Mouse (Mus musculus): ENCODE measurements around the gene Abca2. TPM values are rescaled to one million over a fixed set of nuclear protein-coding genes. Genes with fewer than 3 reads are reported as not detected.

Abca2 gene
- polyA plus RNA-seq (2016; fragmentation: Nextera tagmentation; extraction: Ambion mirVana): 8.8 and 9.0 TPM in 2 replicates

DNA sequence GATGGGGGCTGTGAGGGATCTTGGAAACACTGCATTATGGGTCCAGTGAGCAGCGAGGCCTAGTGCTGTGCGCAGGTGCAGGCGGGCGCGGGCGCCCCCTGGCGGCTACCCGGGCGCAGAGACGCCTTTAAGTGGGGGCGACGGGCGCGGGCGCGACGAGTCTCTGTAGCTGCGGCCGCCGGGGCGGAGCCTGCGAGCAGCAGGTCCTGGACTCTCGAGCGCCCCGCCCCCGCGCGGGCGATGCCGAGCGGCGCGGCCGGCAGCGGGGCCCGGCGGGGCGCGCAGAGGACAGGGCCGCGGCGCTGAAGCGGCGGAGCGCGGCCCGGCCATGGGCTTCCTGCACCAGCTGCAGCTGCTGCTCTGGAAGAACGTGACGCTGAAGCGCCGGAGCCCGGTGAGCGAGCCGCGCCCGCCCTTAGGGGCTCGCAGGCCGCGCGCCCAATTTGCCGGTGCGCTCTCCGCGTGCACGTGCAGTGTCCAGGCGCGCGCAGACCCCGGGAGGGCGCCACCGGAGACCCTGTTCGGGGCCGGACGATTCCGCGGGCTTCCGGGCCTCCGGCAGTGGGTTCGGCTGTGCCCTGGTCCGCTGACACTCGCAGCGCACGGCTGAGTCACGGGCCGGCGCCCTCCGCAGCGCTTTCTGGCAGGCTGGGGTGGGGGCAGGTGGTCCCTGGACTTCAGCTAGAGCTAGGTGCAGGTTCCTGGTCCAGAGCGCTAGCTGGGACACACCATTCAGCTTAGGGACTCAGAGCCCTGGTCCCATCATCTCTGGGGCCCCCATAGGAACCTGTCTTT lies at the start of gene Abca2:
Gene Abca2, plus strand, starts transcription at position 262 of the 795 bp plus-strand sequence.
- H3K27ac ChIP-seq: peak within 1 kb of the TSS; percentile 92
- H3K9me3 ChIP-seq: no peaks in the 10 kb centered on the region
- peak within 1 kb of the TSS; percentile 83 for H3K4me3 ChIP-seq
- H3K4me1 ChIP-seq: peaks cover 47% of the 10 kb centered on the region
- WGBS: under 1% methylated on average over 89 of the region's 89 CpGs
- DNase-seq (ENCODE audit: extremely low spot score, low spot score): peak; percentile 91
- peaks cover 55% of the 10 kb centered on the region for H3K27me3 ChIP-seq (ENCODE audit: poor library complexity, severe bottlenecking)
- no peaks in the 10 kb centered on the region; the same call in 1 of the 2 replicates for H3K36me3 ChIP-seq (replicated peaks)

DNA sequence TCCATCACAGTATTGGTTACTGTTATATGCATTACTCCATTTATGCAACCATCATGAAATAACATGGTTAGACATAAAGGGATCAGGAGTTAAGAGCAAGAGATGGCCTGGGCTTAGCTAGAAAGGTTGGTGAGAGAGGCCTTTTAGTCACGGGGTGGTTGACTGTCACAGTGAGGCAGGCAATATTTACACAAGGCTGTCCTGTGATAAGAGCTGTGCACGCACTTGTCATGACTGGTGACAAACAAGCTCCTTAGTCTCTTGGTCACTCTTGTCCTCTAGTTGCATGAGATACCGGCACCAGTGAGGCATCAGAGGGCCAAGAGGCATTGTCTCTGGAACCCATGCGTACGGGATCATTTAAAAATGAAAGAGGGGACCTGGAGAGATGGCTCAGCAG lies 44.0 kb upstream of the Abca2 start:
- Histone ChIP-seq H3K27ac (no peak overlapping the region), H3K4me3 (no peak overlapping the region), H3K4me1 (no peaks in the 10 kb centered on the region), H3K9me3 (no peaks in the 10 kb centered on the region), H3K36me3 (replicated peaks) (no peaks in the 10 kb centered on the region), H3K27me3 (ENCODE audit: poor library complexity, severe bottlenecking) (no peaks in the 10 kb centered on the region)
- 83% methylated on average over 5 of the region's 5 CpGs for WGBS
- DNase-seq (ENCODE audit: extremely low spot score, low spot score): no peak

DNA sequence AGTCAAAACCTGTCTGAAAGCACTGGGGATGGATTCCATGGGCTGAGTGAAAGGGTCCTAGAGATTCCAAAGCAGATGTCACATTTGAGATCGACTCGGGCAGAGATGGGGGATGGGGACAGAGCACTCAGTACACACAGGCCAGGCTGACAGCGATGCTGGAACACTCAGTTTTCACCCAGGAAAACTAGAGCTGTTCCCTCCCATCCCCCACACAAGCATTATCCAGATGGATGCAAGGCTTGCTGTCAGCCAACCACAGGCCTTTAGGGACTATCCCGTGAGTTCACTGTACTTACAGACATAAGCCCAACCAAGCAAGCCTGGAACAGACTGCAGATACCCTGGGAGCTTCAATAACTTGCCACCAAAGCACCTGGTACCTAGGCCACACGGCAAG lies 37.2 kb upstream of the Abca2 start:
- no peaks in the 10 kb centered on the region for H3K9me3 ChIP-seq
- H3K36me3 ChIP-seq (replicated peaks): no peaks in the 10 kb centered on the region
- peaks cover 22% of the 10 kb centered on the region for H3K4me1 ChIP-seq
- no peak for DNase-seq (ENCODE audit: extremely low spot score, low spot score)
- no peak overlapping the region for H3K4me3 ChIP-seq
- WGBS: 80% methylated on average over 5 of the region's 5 CpGs
- peaks cover 30% of the 10 kb centered on the region for H3K27me3 ChIP-seq (ENCODE audit: poor library complexity, severe bottlenecking)
- H3K27ac ChIP-seq: no peak overlapping the region

GRCm38 (mm10) chr2:25394281-25395221 lies 34.0 kb upstream of the Abca2 start:
- DNase-seq (ENCODE audit: extremely low spot score, low spot score): no peak
- H3K27me3 ChIP-seq (ENCODE audit: poor library complexity, severe bottlenecking): peaks cover 63% of the 10 kb centered on the region
- WGBS: 35% methylated on average over 3 of the region's 3 CpGs

GRCm38 (mm10) chr2:25395721-25396596 lies 32.5 kb upstream of the Abca2 start, which contains the start of gene Entpd2:
Gene Entpd2, plus strand, starts transcription at chr2:25395874.
- H3K9me3 ChIP-seq: no peaks in the 10 kb centered on the region
- H3K36me3 ChIP-seq (replicated peaks): no peaks in the 10 kb centered on the region
- no peak within 1 kb of the TSS for H3K27ac ChIP-seq
- peaks cover 31% of the 10 kb centered on the region for H3K4me1 ChIP-seq
- DNase-seq (ENCODE audit: extremely low spot score, low spot score): no peak
- peak within 1 kb of the TSS; percentile 52 for H3K4me3 ChIP-seq
- peaks cover 77% of the 10 kb centered on the region for H3K27me3 ChIP-seq (ENCODE audit: poor library complexity, severe bottlenecking)
- under 1% methylated on average over 57 of the region's 57 CpGs for WGBS

More at GRCm38 (mm10) chr2:25394281-25395221, 34.0 kb upstream of the Abca2 start:
- Histone ChIP-seq H3K27ac (no peak overlapping the region), H3K36me3 (replicated peaks) (no peaks in the 10 kb centered on the region), H3K9me3 (no peaks in the 10 kb centered on the region), H3K4me1 (peaks cover 26% of the 10 kb centered on the region), H3K4me3 (0 out of 2 replicates have a peak overlapping the region, but pooled peaks have one; percentile 2)

DNA sequence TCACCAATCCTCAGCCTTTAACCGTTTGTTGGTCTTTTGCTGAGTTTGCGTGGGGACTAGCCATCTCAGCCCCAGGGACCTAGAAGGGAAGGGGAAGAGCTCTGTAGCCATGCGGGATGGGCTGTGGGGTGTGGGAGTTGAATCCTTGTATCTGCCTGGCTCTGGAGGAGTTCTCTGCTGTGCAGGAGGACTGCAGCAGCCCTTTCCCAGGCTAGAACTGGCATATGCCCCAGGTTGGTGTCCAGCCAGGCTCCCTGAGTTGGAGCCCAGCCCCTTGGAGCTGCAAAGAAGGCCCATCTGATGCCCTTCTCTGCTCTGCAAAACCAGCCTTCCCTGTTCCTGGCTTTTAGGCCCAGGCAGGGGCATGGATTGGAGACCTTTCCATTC lies 31.9 kb upstream of the Abca2 start:
- 34% methylated on average over 3 of the region's 3 CpGs for WGBS
- Histone ChIP-seq H3K4me1 (peaks cover 31% of the 10 kb centered on the region), H3K4me3 (no peak overlapping the region), H3K27ac (no peak overlapping the region), H3K27me3 (ENCODE audit: poor library complexity, severe bottlenecking) (peaks cover 83% of the 10 kb centered on the region), H3K36me3 (replicated peaks) (no peaks in the 10 kb centered on the region), H3K9me3 (no peaks in the 10 kb centered on the region)
- DNase-seq (ENCODE audit: extremely low spot score, low spot score): no peak

- Histone ChIP-seq H3K27me3 (ENCODE audit: poor library complexity, severe bottlenecking) (peaks cover 87% of the 10 kb centered on the region), H3K9me3 (no peaks in the 10 kb centered on the region), H3K4me1 (peaks cover 31% of the 10 kb centered on the region), H3K27ac (no peak overlapping the region), H3K4me3 (no peak overlapping the region), H3K36me3 (replicated peaks) (no peaks in the 10 kb centered on the region)
- WGBS: 52% methylated on average over 1 of the region's 1 CpGs
- no peak for DNase-seq (ENCODE audit: extremely low spot score, low spot score)
These were observed 31.5 kb upstream of the Abca2 start for GRCm38 (mm10) chr2:25397010-25397409.

DNA sequence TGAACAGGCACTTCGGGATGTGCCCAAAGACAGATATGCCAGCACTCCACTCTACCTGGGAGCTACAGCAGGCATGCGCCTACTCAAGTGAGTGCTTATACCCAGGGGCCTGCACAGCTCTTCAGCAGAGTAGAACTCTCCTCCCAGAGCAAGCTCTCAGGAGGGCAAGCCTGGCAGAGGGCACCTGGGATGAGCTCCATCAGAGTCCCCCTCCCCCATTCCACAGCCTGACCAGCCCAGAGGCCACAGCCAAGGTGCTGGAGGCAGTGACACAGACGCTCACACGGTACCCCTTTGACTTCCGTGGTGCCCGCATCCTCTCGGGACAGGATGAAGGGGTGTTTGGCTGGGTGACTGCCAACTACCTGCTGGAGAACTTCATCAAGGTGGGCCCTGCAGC lies 30.4 kb upstream of the Abca2 start:
- no peak overlapping the region for H3K4me3 ChIP-seq
- DNase-seq (ENCODE audit: extremely low spot score, low spot score): no peak
- no peaks in the 10 kb centered on the region for H3K9me3 ChIP-seq
- H3K4me1 ChIP-seq: peaks cover 41% of the 10 kb centered on the region
- no peaks in the 10 kb centered on the region for H3K36me3 ChIP-seq (replicated peaks)
- H3K27me3 ChIP-seq (ENCODE audit: poor library complexity, severe bottlenecking): peaks cover 93% of the 10 kb centered on the region
- 92% methylated on average over 7 of the region's 7 CpGs for WGBS
- H3K27ac ChIP-seq: no peak overlapping the region

GRCm38 (mm10) chr2:25399051-25399450 lies 29.5 kb upstream of the Abca2 start, which contains the start of gene Npdc1:
Gene Npdc1, plus strand, starts transcription at chr2:25399351.
- Histone ChIP-seq H3K9me3 (no peaks in the 10 kb centered on the region), H3K36me3 (replicated peaks) (no peaks in the 10 kb centered on the region), H3K27me3 (ENCODE audit: poor library complexity, severe bottlenecking) (peaks cover 99% of the 10 kb centered on the region), H3K4me3 (no peak within 1 kb of the TSS), H3K27ac (no peak within 1 kb of the TSS), H3K4me1 (peaks cover 50% of the 10 kb centered on the region)
- 66% methylated on average over 8 of the region's 8 CpGs for WGBS
- no peak for DNase-seq (ENCODE audit: extremely low spot score, low spot score)

DNA sequence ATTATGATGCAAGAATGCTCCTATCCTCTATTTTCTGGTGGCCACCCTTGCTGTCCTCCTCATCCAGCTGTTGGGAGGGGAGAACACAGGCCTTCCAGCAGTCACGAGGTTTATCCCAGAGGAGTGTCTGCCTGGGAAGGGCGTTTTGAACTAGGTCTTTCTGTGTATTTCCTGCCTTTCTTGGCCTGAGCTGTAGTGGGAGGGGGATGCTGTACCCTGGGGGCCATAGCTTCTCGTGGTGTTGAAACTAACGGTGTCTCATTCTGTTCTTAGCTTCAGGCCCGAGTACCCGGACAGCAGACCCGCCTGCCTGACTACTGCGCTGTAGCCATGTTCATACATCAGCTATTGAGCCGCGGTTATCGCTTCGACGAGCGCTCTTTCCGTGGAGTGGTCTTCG lies 28.2 kb upstream of the Abca2 start:
- 24% methylated on average over 16 of the region's 16 CpGs for WGBS

DNA sequence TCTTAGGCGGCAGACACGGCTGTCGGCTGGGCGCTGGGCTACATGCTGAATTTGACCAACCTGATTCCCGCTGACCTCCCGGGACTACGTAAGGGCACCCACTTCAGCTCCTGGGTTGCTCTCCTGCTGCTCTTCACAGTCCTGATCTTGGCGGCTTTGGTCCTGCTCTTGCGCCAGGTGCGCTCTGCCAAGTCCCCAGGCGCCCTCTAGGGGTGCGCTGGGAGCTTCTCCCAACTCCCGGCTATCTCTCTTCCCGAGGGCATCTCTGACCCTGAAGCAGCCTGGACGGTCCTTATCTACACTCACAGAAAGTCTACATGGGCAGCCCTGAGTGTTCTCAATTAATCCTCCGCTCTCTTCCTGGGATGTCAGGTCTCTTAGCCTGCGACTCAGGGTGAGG lies 27.7 kb upstream of the Abca2 start:
- 3% methylated on average over 17 of the region's 17 CpGs for WGBS
- Histone ChIP-seq H3K4me3 (peak overlapping the region; percentile 35), H3K27ac (no peak overlapping the region), H3K27me3 (ENCODE audit: poor library complexity, severe bottlenecking) (peaks cover 90% of the 10 kb centered on the region), H3K36me3 (replicated peaks) (no peaks in the 10 kb centered on the region; the same call in 1 of the 2 replicates), H3K4me1 (peaks cover 41% of the 10 kb centered on the region), H3K9me3 (no peaks in the 10 kb centered on the region)
- no peak for DNase-seq (ENCODE audit: extremely low spot score, low spot score)

More for the DNA sequence above, 28.2 kb upstream of the Abca2 start:
- no peaks in the 10 kb centered on the region for H3K9me3 ChIP-seq
- H3K36me3 ChIP-seq (replicated peaks): no peaks in the 10 kb centered on the region; the same call in 1 of the 2 replicates
- no peak for DNase-seq (ENCODE audit: extremely low spot score, low spot score)
- peaks cover 95% of the 10 kb centered on the region for H3K27me3 ChIP-seq (ENCODE audit: poor library complexity, severe bottlenecking)
- no peak overlapping the region for H3K27ac ChIP-seq
- peaks cover 46% of the 10 kb centered on the region for H3K4me1 ChIP-seq
- peak overlapping the region; percentile 35 for H3K4me3 ChIP-seq
